Mouse (Mus musculus) hindbrain, embryonic 14.5 days (tissue): ENCODE results near the gene Fbh1. TPM values are rescaled to one million over a fixed set of nuclear protein-coding genes. Genes with fewer than 3 reads are reported as not detected.

Source experiments
- ATAC-seq: fragments of 200-750 bp; cut with Nextera tagmentation; 2 replicates; pipeline ENCODE4 v1.8.0; 2017; ENCODE audit warnings: moderate number of reproducible peaks, mild to moderate bottlenecking, moderate TSS enrichment, moderate library complexity; ENCODE audit not compliant: low FRiP score
- DNase-seq: peaks from one replicate; pipeline ENCODE4 v3.0.0-alpha.2; 2015; ENCODE audit warnings: low spot score
- H3K27ac ChIP-seq: fragments of 300-500 bp; sonication (generic); 2 replicates; pipeline ENCODE4 v1.5.1; 2014; ENCODE audit warnings: mild to moderate bottlenecking, moderate library complexity
- H3K27me3 ChIP-seq: fragments of 300-500 bp; sonication (generic); 2 replicates; pipeline ENCODE4 v1.6.1; 2014; ENCODE audit warnings: mild to moderate bottlenecking, low read length, mixed read lengths; ENCODE audit not compliant: control insufficient read depth, insufficient read depth
- H3K36me3 ChIP-seq: fragments of 300-500 bp; sonication (generic); replicated peaks from 2 replicates; pipeline ENCODE4 v1.6.1; 2014; ENCODE audit not compliant: control insufficient read depth, insufficient read depth
- H3K4me1 ChIP-seq: fragments of 300-500 bp; sonication (generic); replicated peaks from 2 replicates; pipeline ENCODE4 v1.6.1; 2014; ENCODE audit warnings: antibody characterized with exemption, low read length, mixed read lengths; ENCODE audit not compliant: control insufficient read depth, insufficient read depth
- H3K4me2 ChIP-seq: fragments of 300-500 bp; sonication (generic); replicated peaks from 2 replicates; pipeline ENCODE4 v1.6.1; 2014; ENCODE audit warnings: mild to moderate bottlenecking, moderate library complexity
- H3K4me3 ChIP-seq: fragments of 300-500 bp; sonication (generic); replicated peaks from 2 replicates; pipeline ENCODE4 v1.5.1; 2014; ENCODE audit warnings: mild to moderate bottlenecking, low read length
- H3K9ac ChIP-seq: fragments of 300-500 bp; sonication (generic); 2 replicates; pipeline ENCODE4 v1.6.1; 2014
- H3K9me3 ChIP-seq: fragments of 300-500 bp; sonication (generic); 2 replicates; pipeline ENCODE4 v1.6.1; 2016; ENCODE audit warnings: low read length; ENCODE audit not compliant: control insufficient read depth
- WGBS: fragments of 180-500 bp; shearing (Covaris S2); extraction: QIAGEN DNeasy Blood & Tissue Kit; methylation state at CpG from one replicate; pipeline ENCODE4 v1.1.7; 2014; 5-methylcytosine and 5-hydroxymethylcytosine counted together
- polyA plus RNA-seq: library from polyadenylated mRNA; unstranded; fragments of >200 nt; fragmentation: Nextera tagmentation; extraction: Ambion mirVana; gene quantifications from 2 replicates; pipeline ENCODE4 v1.2.1, GENCODE M21; 2014

Gene Fbh1
- polyA plus RNA-seq, 1 experiment from 2014 or later, result 139 TPM

- Histone ChIP-seq H3K4me3 (no peak overlapping the region), H3K27me3 (no peaks in the 10 kb centered on the region), H3K9ac (no peak overlapping the region), H3K27ac (no peak overlapping the region), H3K36me3 (peaks cover 5% of the 10 kb centered on the region), H3K9me3 (no peaks in the 10 kb centered on the region), H3K4me2 (no peak overlapping the region), H3K4me1 (peaks cover 21% of the 10 kb centered on the region)
- DNase-seq (no peak), ATAC-seq (no peak)
- 90% methylated on average over 10 of the region's 10 CpGs for WGBS
Observed at GRCm38 (mm10) chr2:11774426-11774825, 3.0 kb downstream of the Fbh1 start.

DNA sequence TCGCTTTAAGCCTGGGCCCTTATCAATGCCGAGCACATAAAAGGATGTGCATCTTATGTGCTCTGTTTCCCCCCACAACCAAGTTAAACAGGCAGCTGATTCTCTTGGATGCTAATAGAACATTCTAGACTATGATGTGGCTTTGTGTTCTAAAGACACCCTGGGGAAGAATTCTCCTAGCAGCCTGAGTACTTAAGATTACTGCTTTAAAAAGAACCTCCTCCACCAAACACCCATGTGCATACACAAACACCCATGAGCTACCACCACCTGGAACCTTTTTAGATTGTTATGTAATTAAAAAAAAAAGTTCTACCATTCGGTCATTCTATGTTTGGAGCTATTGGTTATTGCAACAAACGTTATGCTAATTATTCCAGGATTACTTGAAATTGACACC, 5.0 kb downstream of the Fbh1 start:
- Histone ChIP-seq H3K4me2 (no peak overlapping the region), H3K27ac (no peak overlapping the region), H3K4me3 (no peak overlapping the region), H3K27me3 (no peaks in the 10 kb centered on the region), H3K9ac (no peak overlapping the region), H3K4me1 (peaks cover 16% of the 10 kb centered on the region), H3K9me3 (no peaks in the 10 kb centered on the region), H3K36me3 (peaks cover 19% of the 10 kb centered on the region)
- ATAC-seq (no peak), DNase-seq (no peak)
- WGBS, result 87% methylated on average over 4 of the region's 4 CpGs

- Histone ChIP-seq H3K27me3 (no peaks in the 10 kb centered on the region), H3K4me1 (peaks cover 15% of the 10 kb centered on the region), H3K4me2 (no peak overlapping the region), H3K9ac (no peak overlapping the region), H3K36me3 (peaks cover 26% of the 10 kb centered on the region), H3K4me3 (no peak overlapping the region), H3K9me3 (no peaks in the 10 kb centered on the region), H3K27ac (no peak overlapping the region)
- 91% methylated on average over 4 of the region's 4 CpGs for WGBS
- ATAC-seq (no peak), DNase-seq (no peak)
Observed at GRCm38 (mm10) chr2:11771701-11772100, 5.7 kb downstream of the Fbh1 start.

GRCm38 (mm10) chr2:11767161-11767545, 10.2 kb downstream of the Fbh1 start:
- peaks cover 70% of the 10 kb centered on the region for H3K36me3 ChIP-seq
- no peaks in the 10 kb centered on the region for H3K9me3 ChIP-seq
- no peak overlapping the region for H3K4me2 ChIP-seq
- no peak overlapping the region for H3K9ac ChIP-seq
- DNase-seq (no peak), ATAC-seq (no peak)
- WGBS, result 89% methylated on average over 10 of the region's 10 CpGs
- no peak overlapping the region for H3K27ac ChIP-seq
- no peaks in the 10 kb centered on the region for H3K27me3 ChIP-seq
- no peak overlapping the region for H3K4me3 ChIP-seq
- H3K4me1 ChIP-seq, result no peaks in the 10 kb centered on the region

DNA sequence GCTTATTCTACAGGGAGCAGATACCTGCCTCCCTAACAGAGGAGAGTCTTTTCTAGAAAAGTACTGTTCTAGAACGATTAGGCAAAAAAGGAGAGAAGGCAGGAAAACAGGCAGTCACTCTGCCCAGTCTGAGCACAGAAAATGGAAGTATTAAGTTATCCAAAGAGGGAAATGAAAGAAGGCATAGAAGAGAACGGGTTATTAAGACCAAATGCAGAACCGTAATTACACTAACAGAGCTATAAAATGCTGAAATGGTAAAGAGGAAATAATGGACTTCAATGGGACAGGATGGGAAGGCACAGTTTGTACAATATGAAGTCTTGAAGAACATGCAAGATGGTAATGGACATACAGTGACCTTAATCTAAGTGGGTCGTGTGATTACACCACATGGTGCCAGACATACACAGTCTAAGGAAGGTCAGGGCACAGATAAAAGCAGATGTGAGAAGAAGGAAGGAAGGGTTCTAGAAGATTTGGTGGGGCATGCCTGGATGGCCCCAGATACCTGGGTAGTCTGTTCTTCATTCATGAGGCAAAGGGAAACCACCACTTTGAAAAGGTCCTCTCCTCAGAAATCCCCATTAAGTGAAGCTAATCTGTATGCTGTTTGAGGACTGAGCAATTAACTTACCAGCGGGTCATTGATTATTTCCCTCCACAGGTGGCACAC, 10.8 kb downstream of the Fbh1 start:
- ATAC-seq (no peak), DNase-seq (no peak)
- Histone ChIP-seq H3K4me2 (no peak overlapping the region), H3K4me3 (no peak overlapping the region), H3K9me3 (no peaks in the 10 kb centered on the region), H3K4me1 (no peaks in the 10 kb centered on the region), H3K27ac (no peak overlapping the region), H3K27me3 (no peaks in the 10 kb centered on the region), H3K9ac (no peak overlapping the region), H3K36me3 (peaks cover 75% of the 10 kb centered on the region)
- 85% methylated on average over 5 of the region's 5 CpGs for WGBS

DNA sequence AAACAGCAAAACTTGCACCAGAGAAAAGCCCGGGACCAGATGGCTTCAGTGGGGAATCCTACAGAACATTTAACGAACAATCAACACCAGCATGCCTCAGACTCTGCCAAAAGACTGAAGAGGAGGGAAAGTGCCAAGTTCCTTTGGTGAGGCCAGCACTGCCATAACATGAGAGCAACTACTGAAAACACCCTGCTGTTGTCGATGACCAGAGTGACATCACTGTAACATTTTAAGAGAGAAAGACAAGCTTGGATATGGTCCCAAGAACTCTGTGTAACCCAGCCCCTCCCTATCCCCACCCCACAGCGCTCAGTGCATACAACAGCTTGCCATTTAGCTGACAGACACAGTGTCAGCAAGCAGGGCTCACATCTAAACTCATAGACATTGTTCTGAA, 11.7 kb downstream of the Fbh1 start:
- Histone ChIP-seq H3K4me1 (no peaks in the 10 kb centered on the region), H3K27me3 (no peaks in the 10 kb centered on the region), H3K27ac (no peak overlapping the region), H3K4me3 (no peak overlapping the region), H3K9ac (no peak overlapping the region), H3K4me2 (no peak overlapping the region), H3K9me3 (no peaks in the 10 kb centered on the region), H3K36me3 (peaks cover 85% of the 10 kb centered on the region)
- no peak for DNase-seq
- peak; percentile 66; the same call in 1 of the 2 replicates for ATAC-seq
- 83% methylated on average over 4 of the region's 4 CpGs for whole genome bisulfite sequencing

- H3K27ac ChIP-seq, result no peak overlapping the region
- H3K27me3 ChIP-seq, result no peaks in the 10 kb centered on the region
- H3K36me3 ChIP-seq, result peaks cover 99% of the 10 kb centered on the region
- no peaks in the 10 kb centered on the region for H3K4me1 ChIP-seq
- ATAC-seq (no peak), DNase-seq (no peak)
- WGBS, result 95% methylated on average over 4 of the region's 4 CpGs
- H3K4me3 ChIP-seq, result no peak overlapping the region
- H3K4me2 ChIP-seq, result no peak overlapping the region
- no peaks in the 10 kb centered on the region for H3K9me3 ChIP-seq
- no peak overlapping the region for H3K9ac ChIP-seq
Observed at GRCm38 (mm10) chr2:11762541-11762940, 14.8 kb downstream of the Fbh1 start.

GRCm38 (mm10) chr2:11739516-11740051, 37.8 kb downstream of the Fbh1 start:
- Histone ChIP-seq H3K36me3 (peaks cover 64% of the 10 kb centered on the region), H3K4me2 (no peak overlapping the region), H3K27ac (no peak overlapping the region), H3K9me3 (no peaks in the 10 kb centered on the region), H3K9ac (no peak overlapping the region), H3K4me3 (no peak overlapping the region), H3K4me1 (no peaks in the 10 kb centered on the region), H3K27me3 (no peaks in the 10 kb centered on the region)
- DNase-seq, result no peak
- no peak for ATAC-seq
- 92% methylated on average over 4 of the region's 4 CpGs for WGBS

DNA sequence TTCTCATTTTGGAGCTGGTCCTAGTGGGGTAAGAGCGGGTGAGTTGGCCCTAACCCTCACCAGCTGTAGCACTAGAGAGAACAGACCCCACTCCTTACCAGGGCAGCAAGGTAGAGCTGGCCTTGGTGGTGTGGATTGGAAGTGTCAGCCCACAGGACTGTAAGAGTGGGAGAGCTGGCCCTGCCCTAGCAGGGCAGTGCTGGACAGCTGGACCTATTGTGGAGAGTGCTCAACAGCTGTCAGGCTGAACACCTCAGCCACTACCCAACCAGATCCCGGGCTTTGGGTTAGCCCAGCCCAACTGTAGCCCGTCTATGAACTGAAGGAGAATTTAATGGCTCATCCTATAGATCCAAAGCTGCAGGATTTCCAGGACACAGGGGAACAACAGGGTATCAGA, 38.6 kb downstream of the Fbh1 start:
- Histone ChIP-seq H3K27ac (no peak overlapping the region), H3K9me3 (no peaks in the 10 kb centered on the region), H3K4me1 (no peaks in the 10 kb centered on the region), H3K4me3 (no peak overlapping the region), H3K4me2 (no peak overlapping the region), H3K9ac (no peak overlapping the region), H3K27me3 (no peaks in the 10 kb centered on the region), H3K36me3 (peaks cover 58% of the 10 kb centered on the region)
- WGBS, result 88% methylated on average over 3 of the region's 3 CpGs
- ATAC-seq (no peak), DNase-seq (no peak)

GRCm38 (mm10) chr2:11735853-11736252, 41.5 kb downstream of the Fbh1 start:
- H3K27ac ChIP-seq, result no peak overlapping the region
- 84% methylated on average over 6 of the region's 6 CpGs for WGBS
- no peaks in the 10 kb centered on the region for H3K4me1 ChIP-seq

More at GRCm38 (mm10) chr2:11735853-11736252, 41.5 kb downstream of the Fbh1 start:
- DNase-seq (no peak), ATAC-seq (no peak)
- Histone ChIP-seq H3K27me3 (no peaks in the 10 kb centered on the region), H3K9me3 (no peaks in the 10 kb centered on the region), H3K4me2 (no peak overlapping the region), H3K36me3 (peaks cover 29% of the 10 kb centered on the region), H3K9ac (no peak overlapping the region), H3K4me3 (no peak overlapping the region)
